Mouse (Mus musculus) MEL (cell line): ENCODE measurements around the gene Rbms3.

Source experiments
- CTCF ChIP-seq, 3 experiments: IDR thresholded peaks in 2 of 3; conservative IDR thresholded peaks in 1 of 3; 2 replicates each; pipeline ENCODE4 v1.5.1; 2011 to 2012; ENCODE audit warnings: low read length in 3 of 3, low read depth in 2 of 3, mild to moderate bottlenecking in 2 of 3, improper control_type of control experiment in 1 of 3, inconsistent platforms in 1 of 3, mixed read lengths in 1 of 3, moderate library complexity in 1 of 3; ENCODE audit not compliant: control insufficient read depth in 1 of 3, insufficient read depth in 1 of 3, poor library complexity in 1 of 3, severe bottlenecking in 1 of 3
- UBTF ChIP-seq: IDR thresholded peaks from 2 replicates; pipeline ENCODE4 v1.6.1; 2012; ENCODE audit warnings: low read depth, mild to moderate bottlenecking, inconsistent platforms, low read length, improper control_type of control experiment, moderate library complexity, borderline replicate concordance; ENCODE audit not compliant: insufficient read depth

GRCm38 (mm10) chr9:117153686-117154274 lies 475.9 kb downstream of the Rbms3 start:
- TF ChIP-seq UBTF (no peak), CTCF (IDR thresholded peaks at IDR 0.05 in 2 of 3, conservative IDR thresholded peaks at IDR 0.05 in 1 of 3; ENCODE audit: control insufficient read depth in 1 of 3, insufficient read depth in 1 of 3, low read depth in 2 of 3, low read length in 3 of 3, poor library complexity in 1 of 3, severe bottlenecking in 1 of 3) (no peak)
